Mouse (Mus musculus): Measurements from ENCODE around the gene Fam234a. TPM values are rescaled to one million over a fixed set of nuclear protein-coding genes. Genes with fewer than 3 reads are reported as not detected.
A peak's percentile ranks its signal among the peaks of the same experiment; 100 is the strongest.

Gene Fam234a
- polyA plus RNA-seq (2012; fragmentation: generic; extraction: Trizol) = 25.2 TPM
- long read RNA-seq, experiment 1, transcript Fam234a-209 (13 exons, 2,833 nt) = minor isoform, 12 of 69 reads
- long read RNA-seq, experiment 1, transcript Fam234a-202 (12 exons, 2,629 nt) = minor isoform, 8 of 69 reads
- long read RNA-seq, experiment 1, transcript Fam234a-201 (13 exons, 3,714 nt) = major isoform, 17 of 69 reads
- long read RNA-seq, experiment 1, partial matches to known transcripts = 6 of 69 reads
- long read RNA-seq, experiment 1, other reads (novel, unspliced or antisense) = 19 of 69 reads
- long read RNA-seq, experiment 2, transcript Fam234a-209 (13 exons, 2,833 nt) = minor isoform, 82 of 365 reads
- long read RNA-seq, experiment 2, transcript Fam234a-201 (13 exons, 3,714 nt) = major isoform, 101 of 365 reads
- long read RNA-seq, experiment 2, transcript Fam234a-202 (12 exons, 2,629 nt) = minor isoform, 51 of 365 reads
- long read RNA-seq, experiment 2, transcript Fam234a-206 (12 exons, 2,749 nt) = minor isoform, 39 of 365 reads
- long read RNA-seq, experiment 2, partial matches to known transcripts = 10 of 365 reads
- long read RNA-seq, experiment 2, other reads (novel, unspliced or antisense) = 68 of 365 reads

DNA sequence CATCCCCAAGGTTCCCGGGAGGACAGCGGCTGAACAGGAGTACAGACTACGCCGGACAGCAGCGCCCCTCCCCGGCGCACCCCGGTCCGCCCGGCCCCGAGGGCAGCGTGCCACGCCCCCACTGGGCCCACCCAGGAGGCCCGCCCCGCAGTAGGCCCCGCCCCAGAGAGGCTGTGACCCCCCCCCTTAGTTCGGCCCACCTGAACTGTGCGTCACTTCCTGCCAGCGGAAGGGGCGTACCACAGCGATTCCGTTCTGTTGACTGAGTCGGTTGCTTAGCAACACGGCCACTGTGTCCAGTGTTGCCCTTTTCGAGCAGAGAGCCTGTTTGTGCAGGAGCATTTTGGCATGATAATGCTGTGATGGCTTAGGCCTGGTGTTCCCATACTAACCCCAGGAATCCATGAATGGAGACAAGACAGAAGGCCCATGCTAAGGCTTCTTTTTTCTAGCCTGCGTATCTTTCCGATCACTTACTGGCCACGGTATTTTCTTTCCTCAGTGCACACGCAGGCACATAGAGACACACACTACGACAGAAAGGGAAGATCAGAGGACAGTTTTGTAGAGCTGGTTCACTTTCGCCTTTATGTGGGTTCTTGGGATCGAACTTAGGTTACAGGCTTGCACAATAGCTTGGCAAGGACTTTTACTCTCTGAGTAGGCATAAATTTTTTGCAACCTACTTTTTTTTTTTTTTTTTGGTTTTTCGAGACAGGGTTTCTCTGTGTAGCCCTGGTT is at the start of gene Fam234a:
Gene Fam234a, minus strand, starts transcription at position 142 of the 741 bp plus-strand sequence.
- Histone ChIP-seq H3K79me2 (ENCODE audit: control insufficient read depth, insufficient read depth) (peaks cover 11% of the 10 kb centered on the region), H3K79me3 (ENCODE audit: low read depth) (peaks cover 3% of the 10 kb centered on the region), H3K4me3 (ENCODE audit: insufficient read depth, poor library complexity, severe bottlenecking) (peak within 1 kb of the TSS; percentile 49), H3ac (ENCODE audit: control insufficient read depth, insufficient read length, low read depth) (peak within 1 kb of the TSS; percentile 68), H3K27me3 (ENCODE audit: control insufficient read depth, insufficient read depth, insufficient read length) (peaks cover 3% of the 10 kb centered on the region), H3K36me3 (ENCODE audit: control insufficient read depth, insufficient read depth) (no peaks in the 10 kb centered on the region)
- TF ChIP-seq MYOD1 (IDR thresholded peaks at IDR 0.05; ENCODE audit: control insufficient read depth, insufficient read length, low read depth) (no peak), MAX (IDR thresholded peaks at IDR 0.05) (no peak), USF1 (IDR thresholded peaks at IDR 0.05; ENCODE audit: low read depth) (no peak), CTCF (IDR thresholded peaks at IDR 0.05; ENCODE audit: control insufficient read depth, insufficient read depth, insufficient read length) (no peak), MYOG (IDR thresholded peaks at IDR 0.05; ENCODE audit: control insufficient read depth, extremely low read depth, insufficient read length) (no peak), FOSL1 (IDR thresholded peaks at IDR 0.05; ENCODE audit: insufficient read depth, low read length, poor library complexity, severe bottlenecking) (no peak), CEBPB (IDR thresholded peaks at IDR 0.05; ENCODE audit: low read depth) (peak; percentile 45)

DNA sequence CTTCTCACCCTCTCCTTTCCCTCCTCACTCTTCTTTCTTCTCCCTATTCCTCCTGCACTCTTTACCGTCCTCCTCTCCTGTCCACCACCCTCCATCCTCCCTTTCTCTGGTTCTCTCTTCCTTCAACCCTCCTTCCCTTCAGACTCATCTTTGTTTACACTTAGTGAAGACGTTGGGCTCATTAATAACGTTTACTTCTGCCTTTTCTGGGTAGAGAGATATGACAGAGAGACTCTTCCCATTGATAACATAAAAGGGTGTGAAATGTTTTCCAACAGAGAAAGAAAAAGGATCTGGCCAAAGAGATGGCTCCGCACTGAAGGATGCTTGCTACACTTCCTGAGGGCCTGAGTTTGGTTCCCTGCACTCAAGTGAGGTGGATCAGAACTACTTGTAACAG is 45.4 kb upstream of the Fam234a start:
- TF ChIP-seq FOSL1 (IDR thresholded peaks at IDR 0.05; ENCODE audit: insufficient read depth, low read length, poor library complexity, severe bottlenecking) = no peak
- no peak for TF ChIP-seq CEBPB (IDR thresholded peaks at IDR 0.05; ENCODE audit: low read depth)
- TF ChIP-seq MAX (IDR thresholded peaks at IDR 0.05) = no peak
- TF ChIP-seq USF1 (IDR thresholded peaks at IDR 0.05; ENCODE audit: low read depth) = no peak
- no peak for TF ChIP-seq MYOD1 (IDR thresholded peaks at IDR 0.05; ENCODE audit: control insufficient read depth, insufficient read length, low read depth)
- TF ChIP-seq MYOG (IDR thresholded peaks at IDR 0.05; ENCODE audit: control insufficient read depth, extremely low read depth, insufficient read length) = no peak
- TF ChIP-seq CTCF (IDR thresholded peaks at IDR 0.05; ENCODE audit: control insufficient read depth, insufficient read depth, insufficient read length) = no peak
- H3K4me3 ChIP-seq (ENCODE audit: insufficient read depth, poor library complexity, severe bottlenecking) = no peak overlapping the region
- peaks cover 38% of the 10 kb centered on the region for H3K36me3 ChIP-seq (ENCODE audit: control insufficient read depth, insufficient read depth)
- no peaks in the 10 kb centered on the region for H3K79me3 ChIP-seq (ENCODE audit: low read depth)
- H3K79me2 ChIP-seq (ENCODE audit: control insufficient read depth, insufficient read depth) = no peaks in the 10 kb centered on the region
- no peak overlapping the region for H3ac ChIP-seq (ENCODE audit: control insufficient read depth, insufficient read length, low read depth)
- no peaks in the 10 kb centered on the region for H3K27me3 ChIP-seq (ENCODE audit: control insufficient read depth, insufficient read depth, insufficient read length)

DNA sequence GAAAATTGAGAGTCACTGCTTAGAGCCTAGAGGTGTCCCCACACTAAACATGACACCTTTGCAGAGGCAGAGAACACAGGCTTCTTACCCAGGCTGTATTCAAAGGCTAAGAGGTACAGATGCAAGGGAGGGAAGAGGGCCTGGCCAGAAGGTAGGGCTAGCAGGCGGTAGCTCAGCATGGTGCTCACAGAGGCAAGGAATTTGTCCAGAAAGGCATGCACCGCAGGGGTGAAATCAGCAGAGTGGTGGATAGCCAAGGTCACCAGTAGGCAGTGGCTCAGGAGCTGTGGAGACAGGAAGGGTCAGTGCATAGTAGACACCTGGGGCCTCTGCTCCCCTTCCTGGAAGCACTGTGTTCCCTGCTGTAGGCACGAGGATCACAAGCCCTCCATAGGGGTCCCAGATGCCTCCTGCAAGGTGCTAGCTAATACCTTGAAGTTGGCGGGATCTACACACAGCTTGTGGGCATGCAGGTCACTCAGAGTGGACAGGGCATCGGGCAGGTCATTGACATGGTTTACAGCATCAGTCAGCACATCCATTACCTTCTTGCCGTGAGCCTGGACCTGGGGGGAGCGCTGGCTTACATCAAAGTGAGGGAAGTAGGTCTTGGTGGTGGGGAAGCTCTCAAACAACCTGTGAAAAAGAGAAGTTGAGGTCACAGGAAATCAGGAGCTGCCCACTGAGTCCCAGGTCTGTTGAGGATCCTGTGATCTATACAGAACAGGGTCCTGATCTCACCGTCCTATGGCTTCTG is 42.3 kb upstream of the Fam234a start:
- Histone ChIP-seq H3K4me3 (ENCODE audit: insufficient read depth, poor library complexity, severe bottlenecking) (no peak overlapping the region), H3K36me3 (ENCODE audit: control insufficient read depth, insufficient read depth) (peaks cover 68% of the 10 kb centered on the region), H3K79me3 (ENCODE audit: low read depth) (no peaks in the 10 kb centered on the region), H3K27me3 (ENCODE audit: control insufficient read depth, insufficient read depth, insufficient read length) (no peaks in the 10 kb centered on the region), H3ac (ENCODE audit: control insufficient read depth, insufficient read length, low read depth) (no peak overlapping the region), H3K79me2 (ENCODE audit: control insufficient read depth, insufficient read depth) (no peaks in the 10 kb centered on the region)
- TF ChIP-seq CTCF (IDR thresholded peaks at IDR 0.05; ENCODE audit: control insufficient read depth, insufficient read depth, insufficient read length) (no peak), MYOG (IDR thresholded peaks at IDR 0.05; ENCODE audit: control insufficient read depth, extremely low read depth, insufficient read length) (no peak), FOSL1 (IDR thresholded peaks at IDR 0.05; ENCODE audit: insufficient read depth, low read length, poor library complexity, severe bottlenecking) (no peak), MYOD1 (IDR thresholded peaks at IDR 0.05; ENCODE audit: control insufficient read depth, insufficient read length, low read depth) (no peak), CEBPB (IDR thresholded peaks at IDR 0.05; ENCODE audit: low read depth) (no peak), USF1 (IDR thresholded peaks at IDR 0.05; ENCODE audit: low read depth) (no peak), MAX (IDR thresholded peaks at IDR 0.05) (no peak)

DNA sequence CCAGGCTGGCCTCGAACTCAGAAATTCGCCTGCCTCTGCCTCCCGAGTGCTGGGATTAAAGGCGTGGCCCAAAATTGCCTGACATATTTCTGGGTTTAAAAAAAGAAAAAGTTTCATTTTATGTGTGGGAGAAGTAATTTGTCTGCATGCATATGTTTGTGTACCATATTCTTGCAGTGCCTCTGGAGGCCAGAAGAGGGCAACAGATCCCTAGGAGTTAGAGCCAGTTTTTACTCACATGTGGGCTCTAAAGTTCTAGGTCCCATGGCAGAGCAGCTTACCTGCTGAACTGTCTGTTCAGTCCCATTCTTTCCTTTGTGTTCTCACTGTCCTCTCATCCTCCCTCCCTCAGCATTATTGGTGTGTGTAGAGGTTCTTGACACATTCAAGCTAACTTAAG is 32.7 kb upstream of the Fam234a start:
- no peak overlapping the region for H3ac ChIP-seq (ENCODE audit: control insufficient read depth, insufficient read length, low read depth)
- H3K79me2 ChIP-seq (ENCODE audit: control insufficient read depth, insufficient read depth) = peaks cover 6% of the 10 kb centered on the region
- TF ChIP-seq FOSL1 (IDR thresholded peaks at IDR 0.05; ENCODE audit: insufficient read depth, low read length, poor library complexity, severe bottlenecking) = no peak
- no peak for TF ChIP-seq MYOG (IDR thresholded peaks at IDR 0.05; ENCODE audit: control insufficient read depth, extremely low read depth, insufficient read length)
- TF ChIP-seq MAX (IDR thresholded peaks at IDR 0.05) = no peak
- TF ChIP-seq MYOD1 (IDR thresholded peaks at IDR 0.05; ENCODE audit: control insufficient read depth, insufficient read length, low read depth) = no peak
- no peak for TF ChIP-seq USF1 (IDR thresholded peaks at IDR 0.05; ENCODE audit: low read depth)
- no peak for TF ChIP-seq CTCF (IDR thresholded peaks at IDR 0.05; ENCODE audit: control insufficient read depth, insufficient read depth, insufficient read length)
- no peak for TF ChIP-seq CEBPB (IDR thresholded peaks at IDR 0.05; ENCODE audit: low read depth)
- H3K36me3 ChIP-seq (ENCODE audit: control insufficient read depth, insufficient read depth) = peaks cover 77% of the 10 kb centered on the region
- no peaks in the 10 kb centered on the region for H3K79me3 ChIP-seq (ENCODE audit: low read depth)
- no peaks in the 10 kb centered on the region for H3K27me3 ChIP-seq (ENCODE audit: control insufficient read depth, insufficient read depth, insufficient read length)
- H3K4me3 ChIP-seq (ENCODE audit: insufficient read depth, poor library complexity, severe bottlenecking) = no peak overlapping the region

DNA sequence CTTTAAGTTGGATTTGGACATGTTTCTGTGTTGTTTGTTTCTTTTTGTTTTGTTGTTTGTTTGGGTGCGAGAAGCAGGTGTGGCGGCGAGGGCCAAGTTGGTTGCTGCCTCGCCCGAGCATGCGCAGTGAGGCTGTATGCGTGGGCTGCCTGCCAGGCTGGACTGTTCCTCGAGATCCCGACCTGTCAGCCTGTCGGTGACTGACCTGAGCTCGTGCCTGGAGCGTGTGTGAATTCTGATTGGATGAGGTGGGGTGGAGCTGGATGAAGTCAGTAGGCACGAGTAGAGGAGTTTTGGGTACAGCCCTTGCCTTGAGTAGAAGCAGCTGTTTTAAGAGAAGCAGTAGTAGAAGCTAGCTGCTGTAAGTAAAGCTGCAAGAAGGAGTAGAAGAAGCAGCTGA is 31.9 kb upstream of the Fam234a start:
- no peak overlapping the region for H3ac ChIP-seq (ENCODE audit: control insufficient read depth, insufficient read length, low read depth)
- no peak for TF ChIP-seq FOSL1 (IDR thresholded peaks at IDR 0.05; ENCODE audit: insufficient read depth, low read length, poor library complexity, severe bottlenecking)
- no peak for TF ChIP-seq MAX (IDR thresholded peaks at IDR 0.05)
- TF ChIP-seq MYOG (IDR thresholded peaks at IDR 0.05; ENCODE audit: control insufficient read depth, extremely low read depth, insufficient read length) = no peak
- TF ChIP-seq USF1 (IDR thresholded peaks at IDR 0.05; ENCODE audit: low read depth) = no peak
- no peaks in the 10 kb centered on the region for H3K79me3 ChIP-seq (ENCODE audit: low read depth)
- H3K79me2 ChIP-seq (ENCODE audit: control insufficient read depth, insufficient read depth) = peaks cover 6% of the 10 kb centered on the region
- H3K4me3 ChIP-seq (ENCODE audit: insufficient read depth, poor library complexity, severe bottlenecking) = no peak overlapping the region
- H3K36me3 ChIP-seq (ENCODE audit: control insufficient read depth, insufficient read depth) = peaks cover 77% of the 10 kb centered on the region
- H3K27me3 ChIP-seq (ENCODE audit: control insufficient read depth, insufficient read depth, insufficient read length) = no peaks in the 10 kb centered on the region
